Comparison of ENCODE assay signal across 17 mouse cellular contexts in the genomic region with DNA sequence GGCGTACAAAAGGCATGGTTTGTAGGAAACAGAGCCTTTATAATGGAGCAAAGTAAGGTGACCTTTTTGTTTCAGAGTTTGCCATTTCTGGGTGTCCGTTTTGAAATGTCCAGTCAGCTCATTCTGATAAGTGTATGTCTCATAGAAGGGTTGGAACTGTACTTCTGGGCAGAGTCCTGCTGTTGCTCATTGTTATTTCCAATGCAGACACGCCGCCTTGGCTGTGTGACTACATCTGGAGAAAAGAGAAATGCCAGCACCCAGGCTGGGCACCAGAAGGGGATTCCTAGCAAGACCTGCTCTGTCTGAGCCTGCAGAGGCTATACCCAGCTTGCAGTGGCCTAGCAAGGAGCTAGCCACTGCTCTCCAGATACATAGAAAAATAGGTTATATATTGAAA.
"Had no signal": no experiment of that assay in that cellular context is flagged by ENCODE, and none has a peak within 500 bp of the region (broad histone marks: within the 10 kb centered on the region; RNA-seq: fewer than 3 reads in every experiment).

No protein-coding gene starts in this region.

- H3K9me3 ChIP-seq: megakaryocyte, embryonic 14.5 days; midbrain, embryonic 13.5 days; midbrain, embryonic 15.5 days; neural tube, embryonic 12.5 days had no signal

- H3K4me1 ChIP-seq: midbrain, embryonic 13.5 days; midbrain, embryonic 15.5 days; neural tube, embryonic 12.5 days had no signal

- H3K4me2 ChIP-seq: lung, embryonic 14.5 days; midbrain, embryonic 11.5 days; midbrain, embryonic 13.5 days; midbrain, embryonic 15.5 days; neural tube, embryonic 12.5 days had no signal

- ATAC-seq: midbrain, embryonic 13.5 days; midbrain, embryonic 15.5 days had no signal

- H3K9ac ChIP-seq: lung, embryonic 14.5 days; midbrain, embryonic 13.5 days; midbrain, embryonic 15.5 days; neural tube, embryonic 12.5 days had no signal

- H3K4me3 ChIP-seq: megakaryocyte, embryonic 14.5 days; midbrain, embryonic 13.5 days; midbrain, embryonic 15.5 days; neural tube, embryonic 12.5 days had no signal

- H3K36me3 ChIP-seq: midbrain, embryonic 13.5 days; midbrain, embryonic 15.5 days; neural tube, embryonic 12.5 days had no signal

- DNase-seq: lung, adult 18-20 months; lung, embryonic 14.5 days; lung, postnatal 10 days; lung, postnatal 4 days; retina, postnatal 1 day; right cerebral cortex, adult 18-20 months; right cerebral cortex, postnatal 25 days; right cerebral cortex, postnatal 4 days; spleen, adult 18-20 months; thymus, adult 2 months; thymus, postnatal 25 days; thymus, postnatal 4 days had no signal

- H3K27ac ChIP-seq: midbrain, embryonic 13.5 days; midbrain, embryonic 15.5 days; neural tube, embryonic 12.5 days had no signal

- H3K27me3 ChIP-seq: midbrain, embryonic 13.5 days; midbrain, embryonic 15.5 days; neural tube, embryonic 12.5 days had no signal
